Mouse (Mus musculus) lung, embryonic 14.5 days (tissue): ENCODE data around the gene Nav1. TPM values are rescaled to one million over a fixed set of nuclear protein-coding genes. Genes with fewer than 3 reads are reported as not detected.

Source experiments
- ATAC-seq: fragments of 200-750 bp; cut with Nextera tagmentation; 2 replicates; pipeline ENCODE4 v1.8.0; 2017; ENCODE audit warnings: mild to moderate bottlenecking, moderate TSS enrichment, moderate library complexity; ENCODE audit not compliant: insufficient read depth
- DNase-seq: peaks from one replicate; pipeline ENCODE4 v3.0.0-alpha.2; 2015
- H3K27ac ChIP-seq: fragments of 300-500 bp; sonication (generic); 2 replicates; pipeline ENCODE4 v1.5.1; 2014; ENCODE audit warnings: low read depth, mild to moderate bottlenecking, moderate library complexity
- H3K27me3 ChIP-seq: fragments of 300-500 bp; sonication (generic); 2 replicates; pipeline ENCODE4 v1.6.1; 2014; ENCODE audit warnings: low read length, control low read depth; ENCODE audit not compliant: insufficient read depth
- H3K36me3 ChIP-seq: fragments of 300-500 bp; sonication (generic); 2 replicates; pipeline ENCODE4 v1.6.1; 2014; ENCODE audit warnings: control low read depth; ENCODE audit not compliant: insufficient read depth
- H3K4me1 ChIP-seq: fragments of 300-500 bp; sonication (generic); 2 replicates; pipeline ENCODE4 v1.6.1; 2014; ENCODE audit warnings: antibody characterized with exemption, control low read depth; ENCODE audit not compliant: insufficient read depth
- H3K4me2 ChIP-seq: fragments of 300-500 bp; sonication (generic); 2 replicates; pipeline ENCODE4 v1.6.1; 2014; ENCODE audit warnings: mild to moderate bottlenecking
- H3K4me3 ChIP-seq: fragments of 300-500 bp; sonication (generic); 2 replicates; pipeline ENCODE4 v1.5.1; 2014; ENCODE audit warnings: low read depth, low read length
- H3K9ac ChIP-seq: fragments of 300-500 bp; sonication (generic); 2 replicates; pipeline ENCODE4 v1.6.1; 2014
- H3K9me3 ChIP-seq: fragments of 300-500 bp; sonication (generic); 2 replicates; pipeline ENCODE4 v1.6.1; 2016; ENCODE audit warnings: low read depth, low read length, control low read depth
- CTCF ChIP-seq: IDR thresholded peaks from 2 replicates; pipeline ENCODE4 v1.5.1; 2016; ENCODE audit warnings: antibody characterized with exemption, low read depth
- WGBS: fragments of 180-500 bp; shearing (Covaris S2); extraction: QIAGEN DNeasy Blood & Tissue Kit; methylation state at CpG from one replicate; pipeline ENCODE4 v1.1.7; 2014; 5-methylcytosine and 5-hydroxymethylcytosine counted together
- polyA plus RNA-seq: library from polyadenylated mRNA; unstranded; fragments of >200 nt; fragmentation: Nextera tagmentation; extraction: Ambion mirVana; gene quantifications from 2 replicates; pipeline ENCODE4 v1.2.1, GENCODE M21; 2014

The Nav1 gene
- polyA plus RNA-seq, 1 experiment from 2014 or later: 21.7 TPM

- no peak overlapping the region for H3K4me3 ChIP-seq
- H3K27ac ChIP-seq: no peak overlapping the region
- H3K9ac ChIP-seq: no peak overlapping the region
- no peak for TF ChIP-seq CTCF
- H3K4me2 ChIP-seq: no peak overlapping the region
- no peaks in the 10 kb centered on the region for H3K9me3 ChIP-seq
- DNase-seq (no peak), ATAC-seq (no peak)
- peaks cover 86% of the 10 kb centered on the region for H3K36me3 ChIP-seq
- no peaks in the 10 kb centered on the region for H3K27me3 ChIP-seq
- peaks cover 10% of the 10 kb centered on the region for H3K4me1 ChIP-seq
- WGBS: 60% methylated on average over 3 of the region's 3 CpGs
Observed at GRCm38 (mm10) chr1:135466935-135467334, 140.2 kb downstream of the Nav1 start.

GRCm38 (mm10) chr1:135465734-135466133 lies 141.4 kb downstream of the Nav1 start:
- ATAC-seq: no peak
- TF ChIP-seq CTCF: no peak
- peaks cover 78% of the 10 kb centered on the region for H3K36me3 ChIP-seq

GRCm38 (mm10) chr1:135462736-135463135 lies 144.4 kb downstream of the Nav1 start:
- no peaks in the 10 kb centered on the region for H3K9me3 ChIP-seq
- WGBS: 32% methylated on average over 8 of the region's 8 CpGs
- H3K4me3 ChIP-seq: no peak overlapping the region
- peaks cover 79% of the 10 kb centered on the region for H3K36me3 ChIP-seq
- H3K4me1 ChIP-seq: peaks cover 11% of the 10 kb centered on the region
- H3K27me3 ChIP-seq: no peaks in the 10 kb centered on the region
- H3K27ac ChIP-seq: peak overlapping the region; percentile 69; the same call in 1 of the 2 replicates
- no peak for TF ChIP-seq CTCF
- DNase-seq (peak; percentile 54), ATAC-seq (no peak)
- H3K9ac ChIP-seq: no peak overlapping the region; the same call in 1 of the 2 replicates
- no peak overlapping the region for H3K4me2 ChIP-seq

More at GRCm38 (mm10) chr1:135465734-135466133, 141.4 kb downstream of the Nav1 start:
- no peak overlapping the region for H3K9ac ChIP-seq
- 86% methylated on average over 19 of the region's 19 CpGs for WGBS
- H3K4me1 ChIP-seq: peaks cover 11% of the 10 kb centered on the region
- no peaks in the 10 kb centered on the region for H3K27me3 ChIP-seq
- H3K27ac ChIP-seq: no peak overlapping the region
- no peak for DNase-seq
- H3K9me3 ChIP-seq: no peaks in the 10 kb centered on the region
- H3K4me2 ChIP-seq: no peak overlapping the region
- H3K4me3 ChIP-seq: no peak overlapping the region

- no peaks in the 10 kb centered on the region for H3K27me3 ChIP-seq
- DNase-seq (peak; percentile 89), ATAC-seq (peak; percentile 48; the same call in 1 of the 2 replicates)
- no peak overlapping the region for H3K4me3 ChIP-seq
- no peak for TF ChIP-seq CTCF
- no peak overlapping the region for H3K4me2 ChIP-seq
- no peak overlapping the region; the same call in 1 of the 2 replicates for H3K9ac ChIP-seq
- H3K4me1 ChIP-seq: peaks cover 11% of the 10 kb centered on the region
- no peaks in the 10 kb centered on the region for H3K9me3 ChIP-seq
- 38% methylated on average over 4 of the region's 4 CpGs for WGBS
- H3K36me3 ChIP-seq: peaks cover 79% of the 10 kb centered on the region
- peak overlapping the region; percentile 69; the same call in 1 of the 2 replicates for H3K27ac ChIP-seq
Observed at GRCm38 (mm10) chr1:135462304-135462703, 144.8 kb downstream of the Nav1 start.

GRCm38 (mm10) chr1:135461097-135461730 lies 145.9 kb downstream of the Nav1 start:
- peak; percentile 92 for TF ChIP-seq CTCF
- no peaks in the 10 kb centered on the region for H3K27me3 ChIP-seq
- H3K36me3 ChIP-seq: peaks cover 81% of the 10 kb centered on the region
- DNase-seq (peak; percentile 88), ATAC-seq (peak; percentile 45; the same call in 1 of the 2 replicates)
- H3K4me2 ChIP-seq: no peak overlapping the region
- 73% methylated on average over 3 of the region's 3 CpGs for WGBS
- no peak overlapping the region for H3K9ac ChIP-seq
- no peaks in the 10 kb centered on the region for H3K9me3 ChIP-seq
- H3K4me1 ChIP-seq: peaks cover 11% of the 10 kb centered on the region
- H3K27ac ChIP-seq: peak overlapping the region; percentile 69; the same call in 1 of the 2 replicates
- no peak overlapping the region for H3K4me3 ChIP-seq

- WGBS: 91% methylated on average over 16 of the region's 16 CpGs
Observed at GRCm38 (mm10) chr1:135460521-135460920, 146.6 kb downstream of the Nav1 start.

GRCm38 (mm10) chr1:135457860-135458259 lies 149.2 kb downstream of the Nav1 start:
- H3K27ac ChIP-seq: no peak overlapping the region
- no peaks in the 10 kb centered on the region for H3K9me3 ChIP-seq
- ATAC-seq (no peak), DNase-seq (no peak)
- 81% methylated on average over 5 of the region's 5 CpGs for WGBS
- no peak overlapping the region for H3K4me2 ChIP-seq
- peaks cover 9% of the 10 kb centered on the region for H3K4me1 ChIP-seq
- TF ChIP-seq CTCF: no peak
- no peak overlapping the region for H3K9ac ChIP-seq
- peaks cover 77% of the 10 kb centered on the region for H3K36me3 ChIP-seq
- H3K27me3 ChIP-seq: no peaks in the 10 kb centered on the region
- H3K4me3 ChIP-seq: no peak overlapping the region

More at GRCm38 (mm10) chr1:135460521-135460920, 146.6 kb downstream of the Nav1 start:
- Histone ChIP-seq H3K4me3 (no peak overlapping the region), H3K4me1 (peaks cover 11% of the 10 kb centered on the region), H3K27me3 (no peaks in the 10 kb centered on the region), H3K27ac (no peak overlapping the region), H3K36me3 (peaks cover 81% of the 10 kb centered on the region), H3K9me3 (no peaks in the 10 kb centered on the region), H3K4me2 (no peak overlapping the region), H3K9ac (no peak overlapping the region)
- no peak for DNase-seq
- ATAC-seq: no peak
- TF ChIP-seq CTCF: no peak
